Mouse (Mus musculus) liver, embryonic 11.5 days (tissue): Measurements from ENCODE around the gene Ccdc34. TPM values are rescaled to one million over a fixed set of nuclear protein-coding genes. Genes with fewer than 3 reads are reported as not detected.

Source experiments
- ATAC-seq: fragments of 200-750 bp; cut with Nextera tagmentation; replicated peaks from 2 replicates; pipeline ENCODE4 v1.8.0; 2017; ENCODE audit warnings: moderate number of reproducible peaks, mild to moderate bottlenecking, moderate TSS enrichment, moderate library complexity; ENCODE audit not compliant: low FRiP score
- DNase-seq: peaks from one replicate; pipeline ENCODE4 v3.0.0-alpha.2; 2017; ENCODE audit warnings: low spot score
- H3K27ac ChIP-seq: fragments of 300-500 bp; sonication (generic); 2 replicates; pipeline ENCODE4 v1.5.1; 2014; ENCODE audit warnings: mild to moderate bottlenecking, low read depth, low read length, control low read depth
- H3K27me3 ChIP-seq: fragments of 300-500 bp; sonication (generic); replicated peaks from 2 replicates; pipeline ENCODE4 v1.6.1; 2014; ENCODE audit warnings: low read length, mixed read lengths; ENCODE audit not compliant: control insufficient read depth, insufficient read depth
- H3K36me3 ChIP-seq: fragments of 300-500 bp; sonication (generic); 2 replicates; pipeline ENCODE4 v1.6.1; 2014; ENCODE audit warnings: mild to moderate bottlenecking, low read length, moderate library complexity, mixed read lengths; ENCODE audit not compliant: control insufficient read depth, insufficient read depth
- H3K4me1 ChIP-seq: fragments of 300-500 bp; sonication (generic); replicated peaks from 2 replicates; pipeline ENCODE4 v1.6.1; 2014; ENCODE audit warnings: low read length, mixed read lengths; ENCODE audit not compliant: control insufficient read depth, insufficient read depth
- H3K4me2 ChIP-seq: fragments of 300-500 bp; sonication (generic); 2 replicates; pipeline ENCODE4 v1.6.1; 2014; ENCODE audit warnings: mild to moderate bottlenecking, control low read depth, moderate library complexity
- H3K4me3 ChIP-seq: fragments of 300-500 bp; sonication (generic); 2 replicates; pipeline ENCODE4 v1.5.1; 2014; ENCODE audit warnings: low read depth, low read length, control low read depth
- H3K9ac ChIP-seq: fragments of 300-500 bp; sonication (generic); 2 replicates; pipeline ENCODE4 v1.6.1; 2014; ENCODE audit warnings: low read depth, low read length, control low read depth
- H3K9me3 ChIP-seq: fragments of 300-500 bp; sonication (generic); 2 replicates; pipeline ENCODE4 v1.6.1; 2016; ENCODE audit warnings: low read length, inconsistent platforms, mixed read lengths; ENCODE audit not compliant: control insufficient read depth
- WGBS: fragments of 180-500 bp; shearing (Covaris S2); extraction: QIAGEN DNeasy Blood & Tissue Kit; methylation state at CpG from one replicate; pipeline ENCODE4 v1.1.7; 2014; 5-methylcytosine and 5-hydroxymethylcytosine counted together
- polyA plus RNA-seq: library from polyadenylated mRNA; unstranded; fragments of >200 nt; fragmentation: Nextera tagmentation; extraction: Ambion mirVana; gene quantifications from 2 replicates; pipeline ENCODE4 v1.2.1, GENCODE M21; 2014

Gene Ccdc34
- polyA plus RNA-seq, 1 experiment from 2014 or later = 42.5 TPM

- Histone ChIP-seq H3K4me3 (no peak overlapping the region), H3K27me3 (no peaks in the 10 kb centered on the region), H3K36me3 (no peaks in the 10 kb centered on the region), H3K9ac (no peak overlapping the region), H3K27ac (no peak overlapping the region), H3K4me2 (no peak overlapping the region), H3K4me1 (no peaks in the 10 kb centered on the region), H3K9me3 (no peaks in the 10 kb centered on the region)
- DNase-seq (no peak), ATAC-seq (no peak)
- 71% methylated on average over 4 of the region's 4 CpGs for WGBS
Observed at GRCm38 (mm10) chr2:110214278-110214677, 196.7 kb downstream of the Ccdc34 start.

DNA sequence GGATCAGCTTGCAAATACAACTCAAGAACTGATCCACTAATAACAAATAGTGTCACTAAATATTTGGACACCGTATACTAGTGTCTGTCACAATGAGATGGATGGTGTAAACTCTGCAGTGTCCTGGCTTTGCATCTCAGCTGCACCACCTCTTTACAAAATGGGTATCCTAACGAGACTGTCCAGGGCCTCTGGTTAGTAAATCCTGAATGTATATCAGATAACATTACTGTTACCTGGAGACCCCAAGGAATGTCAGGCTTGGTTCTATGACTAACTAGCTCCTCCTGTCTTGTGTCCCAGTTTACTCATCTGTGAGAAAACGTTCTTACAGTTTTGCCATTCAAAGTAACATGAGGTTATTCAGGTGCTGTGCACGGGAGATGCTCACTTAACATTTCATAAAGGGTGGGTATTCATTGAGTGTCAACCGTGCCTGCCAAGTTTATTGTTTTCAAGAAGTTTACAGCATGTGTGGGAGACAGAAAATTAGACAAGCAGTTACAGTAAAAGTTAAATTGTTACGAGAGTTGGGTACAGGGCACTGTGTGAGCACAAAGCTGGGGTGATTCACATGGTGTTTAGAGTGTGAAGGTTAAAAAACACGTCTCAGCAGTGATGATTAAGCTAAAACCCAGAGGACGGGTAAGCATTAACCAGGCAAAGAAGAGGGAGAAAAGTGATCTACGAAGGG, 197.5 kb downstream of the Ccdc34 start:
- H3K27ac ChIP-seq = no peak overlapping the region
- DNase-seq = no peak
- no peaks in the 10 kb centered on the region for H3K27me3 ChIP-seq
- H3K4me1 ChIP-seq = no peaks in the 10 kb centered on the region
- 61% methylated on average over 9 of the region's 9 CpGs for WGBS
- H3K36me3 ChIP-seq = no peaks in the 10 kb centered on the region
- no peak overlapping the region for H3K4me2 ChIP-seq
- H3K9me3 ChIP-seq = no peaks in the 10 kb centered on the region
- ATAC-seq = no peak
- H3K9ac ChIP-seq = no peak overlapping the region
- no peak overlapping the region for H3K4me3 ChIP-seq

GRCm38 (mm10) chr2:110215685-110216058, 198.1 kb downstream of the Ccdc34 start:
- H3K9ac ChIP-seq = no peak overlapping the region
- no peaks in the 10 kb centered on the region for H3K27me3 ChIP-seq
- H3K27ac ChIP-seq = no peak overlapping the region
- no peak overlapping the region for H3K4me3 ChIP-seq
- H3K4me2 ChIP-seq = no peak overlapping the region
- ATAC-seq (no peak), DNase-seq (no peak)
- H3K36me3 ChIP-seq = no peaks in the 10 kb centered on the region
- 63% methylated on average over 3 of the region's 3 CpGs for WGBS
- H3K9me3 ChIP-seq = no peaks in the 10 kb centered on the region
- no peaks in the 10 kb centered on the region for H3K4me1 ChIP-seq

GRCm38 (mm10) chr2:110220492-110220891, 202.9 kb downstream of the Ccdc34 start:
- ATAC-seq = no peak
- no peak overlapping the region for H3K27ac ChIP-seq
- no peaks in the 10 kb centered on the region for H3K4me1 ChIP-seq
- H3K4me3 ChIP-seq = no peak overlapping the region
- H3K27me3 ChIP-seq = no peaks in the 10 kb centered on the region
- no peaks in the 10 kb centered on the region for H3K36me3 ChIP-seq
- no peaks in the 10 kb centered on the region for H3K9me3 ChIP-seq
- H3K9ac ChIP-seq = no peak overlapping the region
- WGBS = 68% methylated on average over 1 of the region's 1 CpGs
- DNase-seq = no peak
- no peak overlapping the region for H3K4me2 ChIP-seq

- H3K9me3 ChIP-seq = no peaks in the 10 kb centered on the region
- H3K4me3 ChIP-seq = no peak overlapping the region
- no peak for ATAC-seq
- no peaks in the 10 kb centered on the region for H3K27me3 ChIP-seq
- H3K4me2 ChIP-seq = no peak overlapping the region
- no peak overlapping the region for H3K27ac ChIP-seq
- H3K36me3 ChIP-seq = no peaks in the 10 kb centered on the region
- H3K4me1 ChIP-seq = no peaks in the 10 kb centered on the region
- WGBS = 85% methylated on average over 2 of the region's 2 CpGs
- H3K9ac ChIP-seq = no peak overlapping the region
- no peak for DNase-seq
Observed at GRCm38 (mm10) chr2:110222793-110223192, 205.2 kb downstream of the Ccdc34 start.

Other genes with a start within 250 kb of the Ccdc34 start
- gene Lin7c, start 127.0 kb upstream of the Ccdc34 start, polyA plus RNA-seq = 44.4 and 53.4 TPM in 2 replicates
- 9.5 and 10.0 TPM in 2 replicates for gene Lgr4, start 100.2 kb upstream of the Ccdc34 start, polyA plus RNA-seq